Mouse (Mus musculus) hindbrain, embryonic 16.5 days (tissue): Measurements from ENCODE around the gene Hist1h2ai. TPM values are rescaled to one million over a fixed set of nuclear protein-coding genes. Genes with fewer than 3 reads are reported as not detected.
A peak's percentile ranks its signal among the peaks of the same experiment; 100 is the strongest.
"Not testable (repeated sequence)": the region's sequence is repeated elsewhere in the genome, so short reads cannot be mapped to it uniquely, and the experiment has no call there.

ENCODE experiments used
- ATAC-seq: fragments of 200-750 bp; cut with Nextera tagmentation; 2 replicates; pipeline ENCODE4 v1.8.0; 2017; ENCODE audit warnings: moderate TSS enrichment, moderate library complexity
- H3K27ac ChIP-seq: fragments of 300-500 bp; sonication (generic); 2 replicates; pipeline ENCODE4 v1.5.1; 2014; ENCODE audit warnings: low read depth, mild to moderate bottlenecking, control low read depth, low read length, moderate library complexity
- H3K27me3 ChIP-seq: fragments of 300-500 bp; sonication (generic); replicated peaks from 2 replicates; pipeline ENCODE4 v1.6.1; 2014; ENCODE audit warnings: low read length; ENCODE audit not compliant: control insufficient read depth, insufficient read depth
- H3K36me3 ChIP-seq: fragments of 300-500 bp; sonication (generic); 2 replicates; pipeline ENCODE4 v1.6.1; 2014; ENCODE audit warnings: mild to moderate bottlenecking, low read length, moderate library complexity, mixed read lengths; ENCODE audit not compliant: control insufficient read depth, insufficient read depth
- H3K4me1 ChIP-seq: fragments of 300-500 bp; sonication (generic); 2 replicates; pipeline ENCODE4 v1.6.1; 2014; ENCODE audit warnings: low read depth, low read length; ENCODE audit not compliant: control insufficient read depth, insufficient read depth
- H3K4me2 ChIP-seq: fragments of 300-500 bp; sonication (generic); 2 replicates; pipeline ENCODE4 v1.6.1; 2014; ENCODE audit warnings: mild to moderate bottlenecking, low read length, control low read depth, moderate library complexity
- H3K4me3 ChIP-seq: fragments of 300-500 bp; sonication (generic); 2 replicates; pipeline ENCODE4 v1.5.1; 2014; ENCODE audit warnings: mild to moderate bottlenecking, low read length, control low read depth, moderate library complexity
- H3K9ac ChIP-seq: fragments of 300-500 bp; sonication (generic); 2 replicates; pipeline ENCODE4 v1.6.1; 2014; ENCODE audit warnings: low read depth, mild to moderate bottlenecking, control low read depth, low read length, moderate library complexity
- H3K9me3 ChIP-seq: fragments of 300-500 bp; sonication (generic); 2 replicates; pipeline ENCODE4 v1.6.1; 2014; ENCODE audit warnings: mild to moderate bottlenecking, low read length, moderate library complexity; ENCODE audit not compliant: control insufficient read depth
- WGBS: fragments of 180-500 bp; shearing (Covaris S2); extraction: QIAGEN DNeasy Blood & Tissue Kit; methylation state at CpG from one replicate; pipeline ENCODE4 v1.1.7; 2014; 5-methylcytosine and 5-hydroxymethylcytosine counted together
- polyA plus RNA-seq: library from polyadenylated mRNA; unstranded; fragments of >200 nt; fragmentation: Nextera tagmentation; extraction: Ambion mirVana; gene quantifications from 2 replicates; pipeline ENCODE4 v1.2.1, GENCODE M21; 2015

Gene Hist1h2ai
- polyA plus RNA-seq, 1 experiment from 2014 or later: 5.1 TPM

DNA sequence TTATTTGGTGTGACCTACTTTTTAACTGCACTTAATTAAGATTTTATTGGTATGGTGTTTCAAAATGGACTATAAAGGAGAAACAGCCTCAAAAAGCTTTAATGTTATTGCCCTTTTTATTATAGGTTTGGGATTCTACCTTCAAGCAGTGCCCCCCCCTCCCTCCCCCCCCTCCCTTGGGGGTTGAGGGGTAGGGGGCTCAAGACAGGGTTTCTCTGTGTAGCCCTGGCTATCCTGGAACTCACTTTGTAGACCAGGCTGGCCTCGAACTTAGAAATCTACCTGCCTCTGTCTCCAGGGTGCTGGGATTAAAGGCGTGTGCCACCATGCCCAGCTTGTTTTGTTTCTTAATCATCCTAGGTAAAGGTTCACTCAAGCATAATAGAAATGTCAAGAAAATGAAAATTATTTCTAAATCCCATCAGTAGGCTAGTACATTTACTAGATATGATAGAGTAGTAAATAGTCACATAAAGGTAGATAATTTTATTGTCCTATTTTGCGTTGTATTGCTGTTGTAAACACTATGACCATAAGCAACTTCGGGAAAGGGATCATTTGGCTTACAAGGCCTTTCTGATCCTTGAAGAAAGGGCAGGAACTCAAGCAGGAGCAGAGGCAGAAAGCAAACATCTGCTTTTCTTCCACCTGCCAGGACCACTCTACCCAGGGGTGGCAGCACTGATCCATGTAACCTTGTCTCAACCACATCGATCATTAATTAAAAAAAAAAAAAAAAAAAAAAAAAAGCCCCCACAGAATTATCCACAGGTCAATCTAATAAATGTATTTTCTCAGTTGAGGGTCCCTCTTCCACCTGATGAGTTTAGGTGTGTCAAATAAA is 7.0 kb downstream of the Hist1h2ai start:
- ATAC-seq: no peak
- H3K27ac ChIP-seq: no peak overlapping the region
- no peak overlapping the region for H3K9ac ChIP-seq
- H3K36me3 ChIP-seq: no peaks in the 10 kb centered on the region
- peaks cover 11% of the 10 kb centered on the region for H3K4me1 ChIP-seq
- no peak overlapping the region for H3K4me3 ChIP-seq
- no peaks in the 10 kb centered on the region for H3K9me3 ChIP-seq
- WGBS: 36% methylated on average over 5 of the region's 5 CpGs
- H3K4me2 ChIP-seq: no peak overlapping the region
- H3K27me3 ChIP-seq: no peaks in the 10 kb centered on the region

DNA sequence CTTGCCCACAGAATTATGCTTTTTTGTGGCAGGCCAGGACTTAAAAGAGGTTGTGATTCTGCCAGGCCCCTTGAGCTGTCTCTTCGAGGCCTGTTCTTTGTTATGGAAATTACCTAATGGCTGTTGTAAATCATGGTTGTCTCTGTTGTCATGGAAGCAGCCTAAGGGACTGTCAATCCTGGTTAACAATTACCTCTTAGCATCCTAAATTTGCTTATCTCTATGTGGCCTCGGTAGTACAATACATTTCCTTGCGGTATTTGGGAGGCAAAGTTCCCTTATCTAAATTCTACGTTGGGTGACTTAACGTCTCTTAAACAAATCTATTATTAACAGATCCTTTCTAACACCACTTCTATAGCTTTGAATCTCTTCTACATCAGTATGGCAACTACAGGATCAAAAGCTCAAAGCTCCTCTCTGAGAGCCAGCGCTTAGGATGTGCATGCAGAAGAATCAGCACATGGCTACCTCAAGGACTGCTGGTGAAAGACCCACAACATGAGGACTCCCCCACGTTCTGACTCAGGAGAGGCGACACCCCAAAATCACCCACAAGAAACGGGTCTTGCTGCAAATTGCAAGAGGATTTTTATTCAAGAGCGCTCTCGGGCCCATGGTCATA is 11.8 kb downstream of the Hist1h2ai start:
- H3K4me3 ChIP-seq: no peak overlapping the region
- no peaks in the 10 kb centered on the region for H3K4me1 ChIP-seq
- no peaks in the 10 kb centered on the region for H3K27me3 ChIP-seq
- H3K9me3 ChIP-seq: no peaks in the 10 kb centered on the region
- no peak overlapping the region for H3K9ac ChIP-seq
- 19% methylated on average over 11 of the region's 11 CpGs for WGBS
- H3K4me2 ChIP-seq: no peak overlapping the region
- 0 out of 2 replicates have a peak, but pooled peaks have one; percentile 30 for ATAC-seq
- H3K27ac ChIP-seq: no peak overlapping the region
- H3K36me3 ChIP-seq: no peaks in the 10 kb centered on the region

DNA sequence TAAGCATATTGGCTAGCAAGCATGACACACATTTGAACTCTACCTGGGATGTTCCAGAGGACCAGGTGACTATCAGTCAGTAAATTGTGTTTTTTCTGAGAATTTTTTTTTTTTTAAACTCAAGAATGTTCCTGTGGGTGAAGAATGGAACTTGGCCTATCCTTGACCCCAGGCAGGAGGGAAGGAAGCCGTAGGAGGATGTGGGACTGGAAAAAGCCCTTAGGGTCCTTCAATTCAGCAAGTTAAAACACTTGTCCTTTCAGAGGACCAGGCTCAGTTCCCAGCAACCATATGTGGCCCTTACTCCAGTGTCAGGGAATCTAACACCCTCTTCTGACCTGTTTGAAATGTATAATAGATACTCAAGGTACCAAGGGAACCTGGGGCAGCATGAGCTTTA is 13.3 kb downstream of the Hist1h2ai start:
- peaks cover 5% of the 10 kb centered on the region; the same call in 1 of the 2 replicates for H3K4me1 ChIP-seq
- no peak for ATAC-seq
- WGBS: 77% methylated on average over 1 of the region's 1 CpGs
- no peaks in the 10 kb centered on the region for H3K9me3 ChIP-seq
- no peak overlapping the region for H3K4me2 ChIP-seq
- no peaks in the 10 kb centered on the region for H3K36me3 ChIP-seq
- H3K9ac ChIP-seq: no peak overlapping the region
- no peaks in the 10 kb centered on the region for H3K27me3 ChIP-seq
- H3K27ac ChIP-seq: no peak overlapping the region
- no peak overlapping the region for H3K4me3 ChIP-seq

DNA sequence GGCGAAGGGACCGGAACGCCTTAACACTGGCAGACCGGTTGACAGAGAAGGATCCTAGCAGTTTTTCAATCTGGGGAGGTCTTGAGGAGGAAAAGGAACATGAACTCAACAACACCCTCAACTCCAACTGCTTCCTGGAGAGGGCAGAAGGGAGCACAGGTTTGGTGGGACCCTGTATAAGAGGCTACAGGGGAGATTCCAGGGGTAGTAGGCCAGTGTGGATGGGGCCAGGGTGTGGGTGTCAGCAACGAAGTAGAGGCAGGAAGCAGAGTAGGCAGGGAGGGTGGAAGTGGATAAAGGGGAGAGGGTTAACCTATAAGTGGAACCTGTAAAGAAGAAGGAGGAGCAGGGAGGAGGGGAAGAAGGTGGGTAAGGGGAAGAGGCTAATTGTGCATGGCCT is 17.2 kb downstream of the Hist1h2ai start:
- H3K9ac ChIP-seq: peak overlapping the region; percentile 64; the same call in 1 of the 2 replicates
- H3K4me2 ChIP-seq: no peak overlapping the region; the same call in 1 of the 2 replicates
- H3K4me3 ChIP-seq: no peak overlapping the region
- no peaks in the 10 kb centered on the region for H3K9me3 ChIP-seq
- peaks cover 10% of the 10 kb centered on the region for H3K4me1 ChIP-seq
- no peaks in the 10 kb centered on the region for H3K36me3 ChIP-seq
- ATAC-seq: peak; percentile 18
- H3K27ac ChIP-seq: peak overlapping the region; percentile 93
- no peaks in the 10 kb centered on the region for H3K27me3 ChIP-seq
- WGBS: 70% methylated on average over 5 of the region's 5 CpGs

DNA sequence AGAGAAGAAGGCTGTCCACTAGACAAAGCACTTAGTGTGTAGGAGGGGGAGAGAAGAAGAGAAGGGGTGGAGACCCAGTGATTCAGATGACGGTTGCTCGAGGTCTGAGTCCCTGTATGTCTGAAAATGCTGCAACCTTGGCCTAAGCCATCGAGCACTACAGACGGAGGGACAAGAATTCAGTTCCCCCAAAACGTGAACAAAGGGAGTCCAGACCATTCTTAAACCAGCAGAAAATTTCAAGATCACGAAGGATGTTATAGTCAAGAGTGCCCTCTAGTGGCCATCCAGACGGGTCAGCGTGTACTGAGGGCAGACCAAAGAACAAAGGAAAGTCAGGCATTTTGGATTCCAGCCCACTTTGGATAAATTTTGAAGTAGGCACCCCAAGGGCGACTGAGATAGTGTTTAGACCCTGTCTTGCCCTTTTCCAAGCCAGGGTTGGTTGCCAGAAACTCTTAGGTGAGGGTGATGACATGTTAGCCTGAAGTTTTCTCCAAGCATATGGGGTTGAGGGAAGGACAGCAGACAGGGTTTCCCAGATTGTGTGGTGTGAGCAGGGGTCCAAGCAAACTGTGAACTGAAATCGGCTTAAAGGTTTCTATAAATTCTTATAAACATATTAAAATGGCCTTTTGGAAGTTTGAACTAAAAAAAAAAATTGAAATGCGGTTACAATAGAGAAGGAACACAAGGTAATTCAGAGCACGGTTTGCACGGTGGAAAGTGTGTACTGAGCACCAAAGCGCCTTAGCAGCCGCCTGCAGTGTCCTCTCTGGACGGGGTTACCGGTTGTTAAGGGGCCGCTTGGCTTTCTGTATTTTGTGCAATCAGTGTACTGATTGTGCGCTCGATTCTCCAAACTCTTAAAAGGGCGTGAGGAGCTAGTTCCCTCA is 18.0 kb downstream of the Hist1h2ai start:
- no peaks in the 10 kb centered on the region for H3K27me3 ChIP-seq
- peak; percentile 82 for ATAC-seq
- no peaks in the 10 kb centered on the region for H3K36me3 ChIP-seq
- under 1% methylated on average over 21 of the region's 21 CpGs for WGBS
- peak overlapping the region; percentile 93 for H3K27ac ChIP-seq
- peak overlapping the region; percentile 51 for H3K4me3 ChIP-seq
- H3K9ac ChIP-seq: peak overlapping the region; percentile 64
- H3K4me1 ChIP-seq: peaks cover 10% of the 10 kb centered on the region
- H3K9me3 ChIP-seq: no peaks in the 10 kb centered on the region
- peak overlapping the region; percentile 85 for H3K4me2 ChIP-seq

DNA sequence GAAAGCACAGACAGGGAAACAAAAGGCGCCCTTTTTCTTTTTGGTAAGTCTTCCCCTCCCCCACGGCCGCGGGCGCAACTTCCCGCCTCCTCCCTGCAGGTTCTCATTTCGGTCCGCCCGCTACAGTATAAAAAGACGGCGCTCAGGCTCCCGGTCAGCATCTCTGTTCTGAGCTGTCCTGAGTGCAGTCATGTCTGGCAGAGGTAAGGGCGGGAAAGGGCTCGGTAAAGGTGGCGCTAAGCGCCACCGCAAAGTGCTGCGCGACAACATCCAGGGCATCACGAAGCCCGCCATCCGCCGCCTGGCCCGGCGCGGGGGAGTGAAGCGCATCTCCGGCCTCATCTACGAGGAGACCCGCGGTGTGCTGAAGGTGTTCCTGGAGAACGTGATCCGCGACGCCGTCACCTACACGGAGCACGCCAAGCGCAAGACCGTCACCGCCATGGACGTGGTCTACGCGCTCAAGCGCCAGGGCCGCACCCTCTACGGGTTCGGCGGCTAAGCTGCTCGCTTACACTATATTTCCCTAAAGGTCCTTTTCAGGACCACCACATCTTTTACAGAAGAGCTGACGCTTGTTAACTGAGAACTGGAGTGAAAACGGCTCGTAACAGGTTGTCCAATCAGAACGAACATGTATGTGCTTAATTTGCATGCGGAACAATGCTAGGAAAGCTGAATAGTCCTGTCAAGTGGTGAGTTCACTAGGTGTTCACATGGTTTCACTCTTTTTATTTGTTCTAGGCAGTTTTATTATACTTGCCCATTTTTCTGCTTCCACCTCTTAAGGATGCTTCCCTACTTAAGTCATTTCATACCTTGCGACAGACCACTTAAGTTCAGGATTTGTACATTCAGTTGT is 18.9 kb downstream of the Hist1h2ai start, which contains the start of gene Hist1h4j:
Gene Hist1h4j (plus strand): TSS at position 159 of the 862 bp plus-strand sequence.
- Histone ChIP-seq H3K4me2 (peak within 1 kb of the TSS; percentile 85), H3K9ac (peak within 1 kb of the TSS; percentile 64), H3K27ac (peak within 1 kb of the TSS; percentile 93), H3K4me3 (peak within 1 kb of the TSS; percentile 51)
- WGBS: under 1% methylated on average over 34 of the region's 56 CpGs
- H3K36me3 ChIP-seq, H3K27me3 ChIP-seq, H3K4me1 ChIP-seq, H3K9me3 ChIP-seq: not testable (repeated sequence)
- ATAC-seq: peak; percentile 92

DNA sequence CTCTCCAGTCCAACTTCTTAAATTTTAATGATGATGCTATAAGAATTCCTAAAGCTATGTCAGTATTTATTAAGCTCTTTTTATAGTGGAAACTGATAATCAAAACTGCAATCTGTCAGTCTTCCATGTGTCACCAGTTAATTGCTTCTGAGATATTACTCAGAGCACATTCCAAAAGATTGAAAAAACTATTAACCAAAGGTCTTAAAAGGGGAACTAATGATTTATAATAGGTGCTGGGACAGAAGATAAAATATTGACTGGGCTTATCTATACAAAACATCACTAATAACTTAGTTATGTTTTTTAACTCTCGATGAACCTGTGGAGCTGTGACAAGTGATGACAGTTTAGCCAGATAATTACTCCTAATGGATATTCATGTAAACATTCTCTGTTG is 28.8 kb downstream of the Hist1h2ai start:
- WGBS: 93% methylated on average over 1 of the region's 1 CpGs
- H3K4me1 ChIP-seq: peaks cover 8% of the 10 kb centered on the region
- H3K4me3 ChIP-seq: no peak overlapping the region
- no peak overlapping the region for H3K4me2 ChIP-seq
- no peak overlapping the region for H3K27ac ChIP-seq
- no peaks in the 10 kb centered on the region for H3K27me3 ChIP-seq
- no peaks in the 10 kb centered on the region for H3K36me3 ChIP-seq
- no peaks in the 10 kb centered on the region for H3K9me3 ChIP-seq
- ATAC-seq: no peak
- H3K9ac ChIP-seq: no peak overlapping the region

DNA sequence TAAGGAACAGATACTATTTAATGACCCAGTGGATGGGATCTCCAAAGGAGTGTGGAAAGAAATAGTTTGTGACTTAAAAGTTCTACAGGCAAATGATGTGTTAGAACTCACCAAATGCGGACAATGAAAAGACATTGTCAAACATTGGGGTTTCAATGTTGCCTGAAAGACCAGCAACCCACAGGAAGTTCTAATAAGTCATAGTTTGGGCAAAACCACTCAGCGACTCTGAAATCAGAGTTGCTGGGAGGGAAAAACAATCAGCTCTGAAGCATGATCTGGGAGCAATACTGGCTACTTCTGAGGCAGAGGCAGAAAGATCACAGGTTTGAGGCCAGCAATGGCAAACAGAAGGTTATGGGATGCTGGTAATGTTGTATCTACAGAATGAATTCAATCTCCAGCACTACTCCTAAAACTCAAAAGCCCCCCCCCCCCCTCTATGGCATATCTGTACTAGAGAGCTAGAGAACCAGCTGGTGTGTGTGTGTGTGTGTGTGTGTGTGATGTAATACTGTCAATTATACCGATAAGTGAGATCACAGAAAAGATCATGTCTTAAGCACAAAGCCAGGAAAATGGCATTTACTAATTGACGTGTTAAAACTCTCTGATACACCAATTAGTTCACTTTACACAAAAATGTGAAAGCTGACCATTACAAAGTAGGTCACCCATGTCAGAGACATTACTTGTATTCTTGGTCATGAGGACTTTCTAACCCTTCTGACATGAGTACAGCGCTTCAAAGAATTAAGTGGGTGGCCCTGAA is 33.4 kb downstream of the Hist1h2ai start:
- H3K27me3 ChIP-seq: no peaks in the 10 kb centered on the region
- peak overlapping the region; percentile 78 for H3K4me2 ChIP-seq
- no peaks in the 10 kb centered on the region for H3K9me3 ChIP-seq
- H3K4me1 ChIP-seq: peaks cover 15% of the 10 kb centered on the region
- H3K9ac ChIP-seq: peak overlapping the region; percentile 60
- H3K27ac ChIP-seq: peak overlapping the region; percentile 70
- no peaks in the 10 kb centered on the region for H3K36me3 ChIP-seq
- peak overlapping the region; percentile 48 for H3K4me3 ChIP-seq
- ATAC-seq: no peak
- WGBS: 4% methylated on average over 5 of the region's 5 CpGs
